Mouse (Mus musculus) G1E (cell line): ENCODE measurements around the gene Cyp2t4. TPM values are rescaled to one million over a fixed set of nuclear protein-coding genes. Genes with fewer than 3 reads are reported as not detected.
A peak's percentile ranks its signal among the peaks of the same experiment; 100 is the strongest.

Source experiments
- ATAC-seq: 2 replicates; pipeline ENCODE4 v1.8.0; 2016; ENCODE audit warnings: mild to moderate bottlenecking; ENCODE audit not compliant: insufficient number of reproducible peaks, poor library complexity, low FRiP score, severe bottlenecking; ENCODE audit errors: extremely low read depth
- DNase-seq: peaks from one replicate; pipeline ENCODE4 v3.0.0; 2012; ENCODE audit warnings: low spot score
- H3K27me3 ChIP-seq: 2 replicates; pipeline ENCODE4 v1.6.1; 2012; ENCODE audit warnings: mild to moderate bottlenecking, low read length, inconsistent platforms; ENCODE audit not compliant: insufficient read depth
- H3K36me3 ChIP-seq: replicated peaks from 2 replicates; pipeline ENCODE3; 2012; ENCODE audit warnings: mild to moderate bottlenecking, inconsistent platforms
- H3K4me1 ChIP-seq: 2 replicates; pipeline ENCODE4 v1.6.1; 2012; ENCODE audit warnings: low read depth, low read length, inconsistent platforms, mixed read lengths; ENCODE audit not compliant: insufficient read depth
- H3K4me3 ChIP-seq: 2 replicates; pipeline ENCODE4 v1.5.1; 2012; ENCODE audit warnings: low read depth, mild to moderate bottlenecking, inconsistent platforms, low read length, moderate library complexity, mixed read lengths
- H3K9me3 ChIP-seq: replicated peaks from 2 replicates; pipeline ENCODE4 v1.6.1; 2012; ENCODE audit warnings: inconsistent platforms
- CTCF ChIP-seq: IDR thresholded peaks from 2 replicates; pipeline ENCODE4 v1.5.1; 2012; ENCODE audit warnings: low read depth, low read length, inconsistent platforms, mixed read lengths
- GATA1 ChIP-seq: IDR thresholded peaks from 2 replicates; pipeline ENCODE4 v1.6.1; 2012; ENCODE audit warnings: borderline replicate concordance, low read length, inconsistent platforms, mixed read lengths
- GATA2 ChIP-seq: IDR thresholded peaks from 2 replicates; pipeline ENCODE4 v1.6.1; 2012; ENCODE audit warnings: low read depth, low read length, inconsistent platforms, borderline replicate concordance
- POLR2AphosphoS5 ChIP-seq: IDR thresholded peaks from 2 replicates; pipeline ENCODE4 v1.6.1; 2012; ENCODE audit warnings: low read depth, low read length, inconsistent platforms; ENCODE audit not compliant: insufficient replicate concordance
- TAL1 ChIP-seq: conservative IDR thresholded peaks from 2 replicates; pipeline ENCODE4 v1.6.1; 2012; ENCODE audit warnings: low read depth, low read length, inconsistent platforms, mixed read lengths
- polyA plus RNA-seq: library from polyadenylated mRNA; stranded (reverse); fragments of >175 nt; gene quantifications from 2 replicates; pipeline ENCODE4 v1.2.3, GENCODE M21; 2012
- total RNA-seq, 2 experiments: library from RNA; stranded (forward) in 1 of 2; stranded (reverse) in 1 of 2; fragments of 200-1000 nt in 1 of 2; fragments of >200 nt in 1 of 2; fragmentation: Nextera tagmentation in 1 of 2; gene quantifications; 2 replicates each; pipeline ENCODE4 v1.2.3; 2014 to 2017

Cyp2t4 gene
- total and polyA plus RNA-seq, 3 experiments = not detected

DNA sequence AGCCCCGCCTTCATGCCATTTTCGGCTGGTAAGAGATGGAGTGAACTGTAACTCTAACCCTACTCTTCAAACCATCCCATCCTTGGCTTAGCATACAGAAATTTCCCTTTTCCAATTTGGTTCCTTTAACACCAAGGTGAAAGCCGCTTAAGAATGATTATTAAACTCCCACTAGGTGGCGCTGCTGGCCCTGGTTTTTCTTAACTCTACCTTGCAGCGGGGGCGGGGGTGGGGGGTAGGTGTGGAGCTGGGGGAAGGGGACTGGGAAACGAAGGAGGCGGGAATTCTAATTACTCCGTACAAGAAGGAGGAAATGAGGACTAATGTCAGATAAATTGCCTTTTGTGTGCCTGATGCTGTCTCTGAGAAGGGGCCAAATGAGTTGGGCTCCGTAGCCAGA lies 20.9 kb upstream of the Cyp2t4 start:
- ATAC-seq (no peak), DNase-seq (peak; percentile 22)
- Histone ChIP-seq H3K4me3 (no peak overlapping the region), H3K4me1 (no peaks in the 10 kb centered on the region), H3K36me3 (no peaks in the 10 kb centered on the region), H3K27me3 (peaks cover 10% of the 10 kb centered on the region; the same call in 1 of the 2 replicates), H3K9me3 (no peaks in the 10 kb centered on the region)
- TF ChIP-seq POLR2AphosphoS5 (no peak), GATA2 (no peak), CTCF (no peak), TAL1 (no peak), GATA1 (no peak)

GRCm38 (mm10) chr7:27133156-27133555 lies 20.4 kb upstream of the Cyp2t4 start:
- ATAC-seq = no peak
- TF ChIP-seq TAL1 = no peak
- no peak for TF ChIP-seq CTCF
- TF ChIP-seq GATA1 = no peak
- TF ChIP-seq GATA2 = no peak
- Histone ChIP-seq H3K9me3 (no peaks in the 10 kb centered on the region), H3K36me3 (no peaks in the 10 kb centered on the region), H3K4me1 (no peaks in the 10 kb centered on the region), H3K4me3 (no peak overlapping the region), H3K27me3 (peaks cover 10% of the 10 kb centered on the region; the same call in 1 of the 2 replicates)
- no peak for DNase-seq

DNA sequence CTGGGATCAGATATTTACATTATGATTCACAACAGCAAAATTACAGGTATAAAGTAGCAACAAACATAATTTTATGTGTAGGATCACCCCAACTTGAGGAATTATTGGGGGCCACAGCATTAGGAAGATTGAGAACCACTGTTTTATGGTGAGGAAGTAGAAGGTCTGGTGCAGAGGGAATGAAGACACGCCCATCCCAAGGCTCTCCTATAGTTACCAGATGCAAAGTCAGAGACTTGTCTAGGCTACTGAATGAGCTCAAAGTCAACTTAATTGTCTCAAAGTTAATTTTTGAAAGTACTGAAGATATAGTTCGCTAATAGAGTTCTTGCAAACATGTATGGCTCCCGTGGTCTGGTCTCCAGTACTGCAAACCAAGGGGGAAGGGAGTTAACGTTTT lies 19.8 kb upstream of the Cyp2t4 start:
- no peaks in the 10 kb centered on the region for H3K4me1 ChIP-seq
- H3K9me3 ChIP-seq = no peaks in the 10 kb centered on the region
- ATAC-seq = no peak
- no peak overlapping the region for H3K4me3 ChIP-seq
- no peaks in the 10 kb centered on the region for H3K36me3 ChIP-seq
- TF ChIP-seq GATA2 = no peak
- TF ChIP-seq GATA1 = no peak
- TF ChIP-seq CTCF = no peak
- TF ChIP-seq TAL1 = no peak
- no peak for TF ChIP-seq POLR2AphosphoS5
- no peak for DNase-seq
- H3K27me3 ChIP-seq = peaks cover 10% of the 10 kb centered on the region; the same call in 1 of the 2 replicates

- H3K9me3 ChIP-seq = peaks cover 5% of the 10 kb centered on the region
- no peak for ATAC-seq
- no peak overlapping the region for H3K4me3 ChIP-seq
- peaks cover 8% of the 10 kb centered on the region; the same call in 1 of the 2 replicates for H3K27me3 ChIP-seq
- H3K36me3 ChIP-seq = no peaks in the 10 kb centered on the region
- DNase-seq = no peak
- no peaks in the 10 kb centered on the region for H3K4me1 ChIP-seq
- TF ChIP-seq TAL1 (no peak), GATA2 (no peak), GATA1 (no peak), CTCF (no peak), POLR2AphosphoS5 (no peak)
These were observed 17.0 kb upstream of the Cyp2t4 start for GRCm38 (mm10) chr7:27136410-27136996.

DNA sequence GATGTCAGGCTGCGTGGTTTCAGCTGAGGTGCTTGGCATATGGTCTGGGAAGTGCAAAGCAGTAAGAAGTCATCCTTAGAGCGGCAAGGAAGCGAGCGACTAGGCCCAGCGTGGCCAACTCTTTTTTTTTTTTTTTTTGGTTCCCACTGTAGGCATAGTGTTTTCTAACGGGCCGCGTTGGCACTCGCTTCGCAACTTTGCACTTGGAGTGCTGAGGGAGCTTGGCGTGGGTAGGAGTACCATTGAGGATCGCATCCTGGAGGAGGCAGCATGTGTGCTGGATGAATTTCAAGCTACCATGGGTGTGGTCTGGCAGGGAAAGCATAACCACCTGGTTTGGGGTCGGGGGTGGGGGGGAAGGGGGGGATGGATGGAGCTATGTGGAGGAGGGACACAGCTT lies 2.5 kb downstream of the Cyp2t4 start:
- Histone ChIP-seq H3K9me3 (no peaks in the 10 kb centered on the region), H3K36me3 (peaks cover 60% of the 10 kb centered on the region), H3K4me3 (no peak overlapping the region), H3K27me3 (peaks cover 5% of the 10 kb centered on the region; the same call in 1 of the 2 replicates), H3K4me1 (peaks cover 22% of the 10 kb centered on the region)
- TF ChIP-seq CTCF (no peak), TAL1 (no peak), GATA1 (no peak), GATA2 (no peak), POLR2AphosphoS5 (no peak)
- ATAC-seq (no peak), DNase-seq (no peak)

GRCm38 (mm10) chr7:27158171-27158570 lies 4.7 kb downstream of the Cyp2t4 start:
- Histone ChIP-seq H3K36me3 (peaks cover 82% of the 10 kb centered on the region), H3K9me3 (no peaks in the 10 kb centered on the region), H3K4me3 (no peak overlapping the region), H3K27me3 (peaks cover 3% of the 10 kb centered on the region; the same call in 1 of the 2 replicates), H3K4me1 (peaks cover 42% of the 10 kb centered on the region)
- no peak for ATAC-seq
- DNase-seq = no peak
- TF ChIP-seq TAL1 (no peak), GATA1 (no peak), GATA2 (no peak), POLR2AphosphoS5 (no peak), CTCF (no peak)
